20 mouse cellular contexts compared by ENCODE assay signal in the genomic region with DNA sequence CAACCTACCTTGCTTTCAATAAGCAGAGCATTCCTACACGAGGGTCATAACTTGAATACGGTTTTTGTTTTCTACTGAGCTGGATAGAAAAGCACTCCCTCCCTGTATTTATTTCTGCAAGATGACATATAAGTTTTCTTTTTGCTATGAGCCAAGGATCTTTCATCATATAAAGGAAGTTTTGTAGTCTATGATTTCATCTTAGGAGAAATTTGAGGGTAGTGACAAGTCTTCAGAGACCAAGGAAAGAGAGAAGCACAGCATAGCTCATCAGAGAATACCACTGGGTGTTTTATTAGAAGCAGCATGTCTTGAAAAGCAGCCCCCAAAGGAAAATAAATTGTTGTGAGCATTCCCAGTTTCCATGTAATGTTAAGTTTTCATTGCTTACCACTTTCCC. TPM values are rescaled to one million over a fixed set of nuclear protein-coding genes. Genes with fewer than 3 reads are reported as not detected.
DNase-seq lines count a peak whose midpoint lies in the region; ATAC-seq lines count a peak whose summit lies in the region.
"Had no signal": no experiment of that assay in that cellular context is flagged by ENCODE, and none has a peak within 500 bp of the region (broad histone marks: within the 10 kb centered on the region; RNA-seq: fewer than 3 reads in every experiment).

A gene (minus strand): TSS at position 101 of the 400 bp plus-strand sequence.

- H3K9ac ChIP-seq in embryonic facial prominence, embryonic 14.5 days (ENCODE audit: low read depth, low read length), result no peak within 1 kb of the TSS

- no peak for ATAC-seq in embryonic facial prominence, embryonic 14.5 days (ENCODE audit: low read depth)
- ATAC-seq: activated CD4-positive, CD25-positive, alpha-beta regulatory T cell, adult 4 months; CD4-positive, CD25-positive, alpha-beta regulatory T cell, adult 4 months; Patski had no signal

- 82% methylated on average over 2 of the region's 2 CpGs for WGBS in embryonic facial prominence, embryonic 14.5 days
- WGBS in embryonic facial prominence, embryonic 10.5 days, result 94% methylated on average over 2 of the region's 2 CpGs

- H3K4me2 ChIP-seq in embryonic facial prominence, embryonic 14.5 days (ENCODE audit: low read depth, low read length), result no peak within 1 kb of the TSS

- peak; percentile 3 for DNase-seq in embryonic facial prominence, embryonic 14.5 days (ENCODE audit: low spot score)
- DNase-seq in embryonic facial prominence, embryonic 10.5 days (ENCODE audit: low spot score), result no peak
- DNase-seq: adrenal gland, adult 2 months; adrenal gland, adult 8-10 months; adrenal gland, postnatal 10 days; adrenal gland, postnatal 14 days; adrenal gland, postnatal 25 days; adrenal gland, postnatal 36 days; B cell, adult 2 months; cerebellum, adult 11 months; cerebellum, adult 11-12 months; cerebellum, adult 18-20 months; cerebellum, adult 2 months had no signal

- no peak within 1 kb of the TSS for H3K27ac ChIP-seq in embryonic facial prominence, embryonic 14.5 days (replicated peaks; ENCODE audit: low read depth, low read length)
- H3K27ac ChIP-seq in embryonic facial prominence, embryonic 10.5 days (replicated peaks), result no peak within 1 kb of the TSS

- no peak within 1 kb of the TSS for H3K4me3 ChIP-seq in embryonic facial prominence, embryonic 14.5 days (ENCODE audit: low read depth, low read length)
- H3K4me3 ChIP-seq in embryonic facial prominence, embryonic 10.5 days, result no peak within 1 kb of the TSS

- H3K9me3 ChIP-seq in embryonic facial prominence, embryonic 14.5 days (ENCODE audit: control insufficient read depth, low read length), result no peaks in the 10 kb centered on the region
- H3K9me3 ChIP-seq in embryonic facial prominence, embryonic 10.5 days, result no peaks in the 10 kb centered on the region
- H3K9me3 ChIP-seq: G1E had no signal

- no peaks in the 10 kb centered on the region for H3K4me1 ChIP-seq in embryonic facial prominence, embryonic 14.5 days (ENCODE audit: control insufficient read depth, insufficient read depth, low read length)
- H3K4me1 ChIP-seq in embryonic facial prominence, embryonic 10.5 days, result no peaks in the 10 kb centered on the region

- H3K36me3 ChIP-seq in embryonic facial prominence, embryonic 14.5 days (ENCODE audit: control insufficient read depth, insufficient read depth, low read length), result no peaks in the 10 kb centered on the region
- no peaks in the 10 kb centered on the region for H3K36me3 ChIP-seq in embryonic facial prominence, embryonic 10.5 days (replicated peaks)
- H3K36me3 ChIP-seq: G1E had no signal

- no peaks in the 10 kb centered on the region for H3K27me3 ChIP-seq in embryonic facial prominence, embryonic 14.5 days (replicated peaks; ENCODE audit: control insufficient read depth, insufficient read depth, low read length)
- no peaks in the 10 kb centered on the region for H3K27me3 ChIP-seq in embryonic facial prominence, embryonic 10.5 days (replicated peaks; ENCODE audit: low read depth, poor library complexity, severe bottlenecking)
- H3K27me3 ChIP-seq: CH12.LX, Patski had no signal

RNA-seq across cellular contexts. Expression of the gene that starts here (rescaled TPM):
- not detected in 2 replicates for polyA plus RNA-seq in embryonic facial prominence, embryonic 14.5 days (2014; fragmentation: Nextera tagmentation; extraction: Ambion mirVana)
- not detected in 2 replicates for polyA plus RNA-seq in embryonic facial prominence, embryonic 10.5 days (2016; fragmentation: Nextera tagmentation; extraction: Ambion mirVana)
- polyA plus RNA-seq: activated CD4-positive, CD25-positive, alpha-beta regulatory T cell, adult 4 months; adrenal gland, adult 2 months; brain, embryonic 14.5 days; C2C12; G1E had no signal

Comparison
In these comparisons a context has a peak if more than half of its experiments do, and no peak if none do; other contexts are left out.
1. Peak in DNase-seq in embryonic facial prominence, embryonic 14.5 days; RNA of the gene not detected or under 1 TPM.